Mouse (Mus musculus) layer of hippocampus, postnatal 14 days (tissue): ENCODE data around the gene Dner. TPM values are rescaled to one million over a fixed set of nuclear protein-coding genes. Genes with fewer than 3 reads are reported as not detected.

Experiments
- DNase-seq, 2 experiments: peaks; one replicate each; pipeline ENCODE4 v3.0.0; 2021 to 2022; ENCODE audit warnings: low spot score in 2 of 2, mixed read lengths in 1 of 2
- total RNA-seq, 2 experiments: library from RNA; stranded (reverse); gene quantifications; 2 replicates each; pipeline ENCODE4 v1.2.3; 2021

Gene Dner
- total RNA-seq, 2 experiments from 2014 or later: 158 TPM

GRCm38 (mm10) chr1:84549367-84550064 is 146.5 kb downstream of the Dner start:
- DNase-seq: no peak

- DNase-seq: peak in 1 of 2 experiments; percentile 20
Observed at GRCm38 (mm10) chr1:84536069-84536468, 160.0 kb downstream of the Dner start.

GRCm38 (mm10) chr1:84525514-84525913 is 170.5 kb downstream of the Dner start:
- DNase-seq: no peak

- no peak for DNase-seq
Observed at GRCm38 (mm10) chr1:84524413-84524812, 171.6 kb downstream of the Dner start.

GRCm38 (mm10) chr1:84522963-84523280 is 173.1 kb downstream of the Dner start:
- peak in 1 of 2 experiments; percentile 74 for DNase-seq

- DNase-seq: peak in 1 of 2 experiments; percentile 36
Observed at GRCm38 (mm10) chr1:84522256-84522962, 173.6 kb downstream of the Dner start.

GRCm38 (mm10) chr1:84518347-84518746 is 177.7 kb downstream of the Dner start:
- no peak for DNase-seq

- DNase-seq: no peak
Observed at GRCm38 (mm10) chr1:84513201-84513600, 182.8 kb downstream of the Dner start.

GRCm38 (mm10) chr1:84508510-84508909 is 187.5 kb downstream of the Dner start:
- DNase-seq: no peak

GRCm38 (mm10) chr1:84507568-84507967 is 188.5 kb downstream of the Dner start:
- no peak for DNase-seq

- no peak for DNase-seq
Observed at GRCm38 (mm10) chr1:84506984-84507546, 189.0 kb downstream of the Dner start.

GRCm38 (mm10) chr1:84500673-84501072 is 195.3 kb downstream of the Dner start:
- DNase-seq: no peak

- DNase-seq: no peak
Observed at GRCm38 (mm10) chr1:84491732-84492131, 204.3 kb downstream of the Dner start.

GRCm38 (mm10) chr1:84488546-84488945 is 207.5 kb downstream of the Dner start:
- no peak for DNase-seq

- DNase-seq: no peak
Observed at GRCm38 (mm10) chr1:84485066-84485465, 211.0 kb downstream of the Dner start.

GRCm38 (mm10) chr1:84484577-84484976 is 211.4 kb downstream of the Dner start:
- DNase-seq: no peak

GRCm38 (mm10) chr1:84479976-84480375 is 216.0 kb downstream of the Dner start:
- DNase-seq: no peak

- DNase-seq: no peak
Observed at GRCm38 (mm10) chr1:84474274-84474673, 221.7 kb downstream of the Dner start.

GRCm38 (mm10) chr1:84472260-84472659 is 223.8 kb downstream of the Dner start:
- no peak for DNase-seq

- DNase-seq: no peak
Observed at GRCm38 (mm10) chr1:84470342-84470741, 225.7 kb downstream of the Dner start.

GRCm38 (mm10) chr1:84467664-84468063 is 228.4 kb downstream of the Dner start:
- no peak for DNase-seq

- no peak for DNase-seq
Observed at GRCm38 (mm10) chr1:84464761-84465160, 231.3 kb downstream of the Dner start.
